Mouse (Mus musculus): ENCODE measurements around the gene Actrt3. TPM values are rescaled to one million over a fixed set of nuclear protein-coding genes. Genes with fewer than 3 reads are reported as not detected.

The Actrt3 gene
- polyA plus RNA-seq (2016; fragmentation: Nextera tagmentation; extraction: Ambion mirVana): 0.09 and 0.17 TPM in 2 replicates

DNA sequence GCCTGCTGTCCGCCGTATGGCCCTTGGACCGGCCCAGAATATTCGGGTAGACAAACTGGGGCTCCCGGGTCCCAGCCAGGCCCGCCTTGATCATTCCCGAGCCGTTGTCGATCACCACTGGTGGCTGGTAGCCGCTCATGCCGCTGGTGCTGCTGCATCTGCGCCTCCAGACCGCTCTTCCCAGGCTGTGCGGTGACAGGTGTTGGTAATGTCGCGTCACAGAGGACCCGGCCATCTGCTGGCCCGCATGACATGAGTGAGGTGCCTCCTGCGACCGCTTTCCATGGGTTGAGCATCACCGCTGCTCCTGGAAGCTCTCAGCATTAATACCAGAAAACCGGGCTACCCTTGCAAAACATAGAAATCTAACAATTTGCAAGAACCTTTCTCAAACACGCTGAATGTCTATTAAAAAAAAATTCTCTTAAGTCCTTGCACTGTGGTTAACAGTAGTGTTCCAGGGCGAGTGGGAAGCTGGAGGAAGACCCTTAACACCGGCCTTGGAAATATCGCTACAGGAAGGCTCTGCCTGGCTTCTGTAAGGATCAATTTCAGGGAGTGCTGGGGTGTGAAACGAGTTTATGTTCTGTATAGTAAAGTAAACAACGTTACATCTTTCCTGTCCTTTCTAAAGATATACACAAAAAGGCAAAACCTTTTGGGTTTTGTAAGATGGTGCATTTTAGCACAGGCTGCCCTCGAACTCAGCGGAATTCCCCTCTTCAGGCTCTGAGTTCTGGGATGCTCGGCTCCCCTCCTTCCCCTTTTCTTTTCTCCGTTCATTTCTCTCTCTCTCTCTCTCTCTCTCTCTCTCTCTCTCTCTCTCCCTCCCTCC, at the start of gene Actrt3:
Gene Actrt3, minus strand, starts transcription at position 229 of the 835 bp plus-strand sequence.
- 2% methylated on average over 32 of the region's 32 CpGs for WGBS

DNA sequence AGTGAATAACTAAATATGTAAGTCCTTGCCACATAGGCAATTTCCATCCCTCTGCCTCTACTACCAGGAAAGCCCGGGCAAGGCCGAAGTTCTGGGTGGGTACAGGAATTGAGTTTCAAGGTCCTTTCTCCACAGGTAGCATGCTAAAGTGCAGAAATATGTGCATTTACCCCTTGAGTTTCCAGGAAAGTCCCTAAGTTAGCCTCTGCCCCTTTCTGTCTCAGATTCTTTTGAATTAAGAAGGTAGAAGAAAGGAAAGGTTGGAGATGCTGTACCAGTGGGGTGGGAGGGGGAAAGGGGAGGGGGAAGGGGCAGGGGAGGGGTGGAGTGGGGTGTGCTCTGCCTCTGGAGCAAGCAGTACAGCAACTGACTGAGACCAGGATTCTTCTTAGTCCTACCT, 48.7 kb upstream of the Actrt3 start:
- H3K27ac ChIP-seq: no peak overlapping the region
- H3K4me1 ChIP-seq: peaks cover 26% of the 10 kb centered on the region
- peaks cover 51% of the 10 kb centered on the region for H3K27me3 ChIP-seq (ENCODE audit: poor library complexity, severe bottlenecking)
- DNase-seq (ENCODE audit: extremely low spot score, low spot score): no peak
- no peaks in the 10 kb centered on the region for H3K36me3 ChIP-seq (replicated peaks)
- no peaks in the 10 kb centered on the region for H3K9me3 ChIP-seq
- 99% methylated on average over 2 of the region's 2 CpGs for WGBS
- no peak overlapping the region for H3K4me3 ChIP-seq

More for the DNA sequence above, at the start of gene Actrt3:
- peak within 1 kb of the TSS; percentile 81 for H3K27ac ChIP-seq
- no peaks in the 10 kb centered on the region for H3K9me3 ChIP-seq
- peak within 1 kb of the TSS; percentile 92 for H3K4me3 ChIP-seq
- peak; percentile 50 for DNase-seq (ENCODE audit: extremely low spot score, low spot score)
- H3K4me1 ChIP-seq: peaks cover 30% of the 10 kb centered on the region
- peaks cover 10% of the 10 kb centered on the region for H3K36me3 ChIP-seq (replicated peaks)
- H3K27me3 ChIP-seq (ENCODE audit: poor library complexity, severe bottlenecking): peaks cover 41% of the 10 kb centered on the region

DNA sequence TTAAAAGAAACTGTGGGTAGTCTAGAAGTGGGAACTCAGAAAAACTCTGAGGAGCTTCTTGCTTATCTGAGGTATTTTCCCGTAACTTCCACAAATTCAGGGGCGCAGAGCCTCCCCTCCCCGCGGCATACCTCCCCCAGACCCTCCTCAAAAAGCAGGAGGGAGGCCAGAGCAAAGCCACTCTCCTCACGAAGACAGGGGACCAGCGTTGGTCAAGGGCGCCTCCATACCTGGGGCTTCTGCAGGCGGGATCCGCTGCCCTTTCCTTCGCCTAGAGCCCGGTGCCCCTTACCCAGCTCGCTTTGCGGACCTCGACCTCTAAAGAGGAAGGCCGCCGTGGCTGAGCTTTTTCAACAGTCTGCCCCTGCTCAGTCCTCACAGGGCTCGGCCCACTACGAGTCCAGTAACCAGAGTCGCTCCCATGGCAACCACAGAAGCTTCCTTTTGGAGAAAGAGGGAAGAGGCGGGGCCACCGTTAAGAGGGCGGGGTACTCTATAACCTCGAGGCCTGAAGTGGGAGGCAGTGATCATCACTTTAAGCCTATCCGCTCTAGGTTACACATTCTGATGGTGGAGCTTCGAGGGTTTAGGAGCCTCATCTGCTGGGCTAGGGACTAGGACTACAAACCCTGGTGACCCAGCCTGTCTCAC, 47.8 kb upstream of the Actrt3 start, which contains the start of gene Lrrc34:
Gene Lrrc34, minus strand, starts transcription at position 430 of the 651 bp plus-strand sequence.
- Histone ChIP-seq H3K4me1 (peaks cover 26% of the 10 kb centered on the region), H3K27me3 (ENCODE audit: poor library complexity, severe bottlenecking) (peaks cover 51% of the 10 kb centered on the region), H3K9me3 (no peaks in the 10 kb centered on the region), H3K4me3 (peak within 1 kb of the TSS; percentile 56), H3K27ac (peak within 1 kb of the TSS; percentile 66), H3K36me3 (replicated peaks) (no peaks in the 10 kb centered on the region)
- DNase-seq (ENCODE audit: extremely low spot score, low spot score): peak; percentile 76
- 2% methylated on average over 25 of the region's 25 CpGs for WGBS

DNA sequence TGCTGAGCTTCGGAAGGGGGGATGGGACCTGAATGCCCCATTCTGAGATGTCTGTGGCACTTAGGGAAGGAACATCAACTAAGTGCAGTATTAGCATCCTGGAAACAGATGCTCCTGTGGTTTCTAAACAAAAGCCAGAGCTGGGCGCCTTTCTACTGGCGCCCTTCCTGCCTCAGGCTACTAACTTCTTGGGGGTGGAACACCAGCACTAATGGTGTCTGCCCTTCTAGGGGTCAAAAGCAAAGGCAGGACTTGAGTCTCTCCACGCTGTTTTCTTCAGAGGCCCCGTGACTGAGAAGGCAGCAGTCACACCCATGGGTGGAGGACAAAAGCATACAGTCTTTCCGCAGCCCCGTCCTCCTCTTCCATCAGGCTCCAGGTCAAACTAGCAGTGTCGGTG, 47.0 kb upstream of the Actrt3 start:
- Histone ChIP-seq H3K9me3 (no peaks in the 10 kb centered on the region), H3K4me1 (peaks cover 26% of the 10 kb centered on the region), H3K4me3 (peak overlapping the region; percentile 56; the same call in 1 of the 2 replicates), H3K36me3 (replicated peaks) (no peaks in the 10 kb centered on the region), H3K27me3 (ENCODE audit: poor library complexity, severe bottlenecking) (peaks cover 45% of the 10 kb centered on the region), H3K27ac (no peak overlapping the region)
- DNase-seq (ENCODE audit: extremely low spot score, low spot score): no peak
- 42% methylated on average over 8 of the region's 8 CpGs for WGBS

DNA sequence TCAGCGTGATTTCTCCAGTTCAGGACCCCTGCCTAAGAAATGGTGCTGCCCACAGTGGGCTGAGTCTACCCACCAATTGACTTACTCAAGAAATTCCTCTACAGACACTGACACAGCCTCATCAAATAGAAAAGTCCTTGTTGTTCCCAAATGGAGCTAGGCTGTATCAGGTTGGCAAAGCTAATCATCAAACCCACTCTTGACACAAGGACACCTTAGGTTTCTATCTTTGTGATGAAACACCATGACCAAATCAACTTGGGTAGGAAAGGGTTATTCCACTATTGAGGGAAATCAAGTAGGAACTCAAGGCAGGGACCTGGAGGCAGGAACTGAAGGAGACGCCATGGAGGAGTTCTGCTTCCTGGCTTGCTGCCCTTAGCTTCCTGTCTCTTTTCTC, 44.5 kb upstream of the Actrt3 start, which contains the start of gene Lrriq4:
Gene Lrriq4, plus strand, starts transcription at position 301 of the 400 bp plus-strand sequence.
- no peak within 1 kb of the TSS for H3K27ac ChIP-seq
- H3K9me3 ChIP-seq: no peaks in the 10 kb centered on the region
- H3K27me3 ChIP-seq (ENCODE audit: poor library complexity, severe bottlenecking): peaks cover 19% of the 10 kb centered on the region
- H3K36me3 ChIP-seq (replicated peaks): no peaks in the 10 kb centered on the region
- 79% methylated on average over 2 of the region's 2 CpGs for WGBS
- no peak within 1 kb of the TSS for H3K4me3 ChIP-seq
- H3K4me1 ChIP-seq: peaks cover 14% of the 10 kb centered on the region
- DNase-seq (ENCODE audit: extremely low spot score, low spot score): no peak

DNA sequence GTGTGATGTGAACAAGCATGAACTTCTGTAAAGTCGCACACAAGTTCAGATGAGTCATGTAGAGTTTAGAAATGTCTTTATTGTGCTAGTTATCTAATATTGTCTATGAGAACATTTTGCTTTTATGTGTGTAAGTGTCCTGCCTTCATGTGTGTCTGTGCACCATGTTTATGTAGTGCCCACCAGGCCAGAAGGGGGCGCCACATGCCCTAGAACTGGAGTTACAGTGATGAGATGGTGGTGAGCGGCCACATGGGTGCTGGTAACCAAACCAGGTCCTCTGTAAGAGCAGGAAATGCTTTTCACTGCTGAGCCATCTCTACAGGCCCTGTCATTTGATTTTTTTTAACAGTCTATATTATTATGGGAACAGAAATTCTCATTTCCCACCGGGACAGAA, 35.9 kb upstream of the Actrt3 start:
- 86% methylated on average over 4 of the region's 4 CpGs for WGBS

DNA sequence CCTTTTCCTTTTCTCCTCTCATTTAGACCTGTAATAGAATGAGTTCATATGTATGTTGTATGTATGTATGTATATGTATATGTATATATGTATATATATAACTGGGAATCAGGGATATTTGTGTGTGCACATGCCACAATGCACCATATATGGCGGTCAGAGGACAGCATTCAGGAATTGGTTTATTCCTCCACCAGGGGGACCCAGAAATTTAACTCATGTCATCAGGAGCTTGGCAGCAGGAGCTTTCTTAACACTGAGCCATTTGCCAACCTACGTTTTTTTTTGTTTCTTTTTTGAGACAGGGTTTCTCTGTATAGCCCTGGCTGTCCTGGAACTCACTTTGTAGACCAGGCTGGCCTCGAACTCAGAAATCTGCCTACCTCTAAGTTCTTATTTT, 33.9 kb upstream of the Actrt3 start:
- no peaks in the 10 kb centered on the region for H3K9me3 ChIP-seq
- WGBS: 57% methylated on average over 3 of the region's 3 CpGs
- no peaks in the 10 kb centered on the region for H3K36me3 ChIP-seq (replicated peaks)
- no peaks in the 10 kb centered on the region for H3K4me1 ChIP-seq
- no peaks in the 10 kb centered on the region for H3K27me3 ChIP-seq (ENCODE audit: poor library complexity, severe bottlenecking)
- DNase-seq (ENCODE audit: extremely low spot score, low spot score): no peak
- H3K4me3 ChIP-seq: no peak overlapping the region
- no peak overlapping the region for H3K27ac ChIP-seq

More for the DNA sequence above, 35.9 kb upstream of the Actrt3 start:
- H3K27me3 ChIP-seq (ENCODE audit: poor library complexity, severe bottlenecking): no peaks in the 10 kb centered on the region
- no peaks in the 10 kb centered on the region for H3K36me3 ChIP-seq (replicated peaks)
- no peak overlapping the region for H3K27ac ChIP-seq
- no peak overlapping the region for H3K4me3 ChIP-seq
- no peak for DNase-seq (ENCODE audit: extremely low spot score, low spot score)
- H3K4me1 ChIP-seq: no peaks in the 10 kb centered on the region
- H3K9me3 ChIP-seq: no peaks in the 10 kb centered on the region

DNA sequence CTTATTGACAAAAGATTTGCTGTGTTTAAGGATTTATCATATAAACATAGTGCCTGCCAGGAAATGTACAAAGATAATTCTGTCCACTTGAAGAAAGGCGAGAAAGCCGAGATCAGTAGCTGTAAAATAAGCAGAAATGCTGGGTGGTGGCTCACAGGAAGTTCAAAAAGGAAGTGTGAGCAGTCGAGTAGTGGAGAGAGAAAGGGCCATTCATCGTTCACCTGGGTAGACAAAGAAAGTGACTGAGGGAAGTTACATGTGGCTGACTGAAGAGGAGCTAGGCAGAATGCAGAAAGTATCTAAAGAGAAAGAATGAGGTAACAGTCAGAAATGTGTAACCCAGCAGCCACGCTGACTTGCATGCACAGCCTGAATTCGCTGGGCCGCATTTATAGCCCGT, 20.4 kb upstream of the Actrt3 start:
- H3K4me3 ChIP-seq: no peak overlapping the region
- DNase-seq (ENCODE audit: extremely low spot score, low spot score): no peak
- no peaks in the 10 kb centered on the region for H3K27me3 ChIP-seq (ENCODE audit: poor library complexity, severe bottlenecking)
- H3K27ac ChIP-seq: no peak overlapping the region
- H3K36me3 ChIP-seq (replicated peaks): peaks cover 60% of the 10 kb centered on the region
- H3K9me3 ChIP-seq: no peaks in the 10 kb centered on the region
- WGBS: 89% methylated on average over 8 of the region's 8 CpGs
- no peaks in the 10 kb centered on the region for H3K4me1 ChIP-seq

DNA sequence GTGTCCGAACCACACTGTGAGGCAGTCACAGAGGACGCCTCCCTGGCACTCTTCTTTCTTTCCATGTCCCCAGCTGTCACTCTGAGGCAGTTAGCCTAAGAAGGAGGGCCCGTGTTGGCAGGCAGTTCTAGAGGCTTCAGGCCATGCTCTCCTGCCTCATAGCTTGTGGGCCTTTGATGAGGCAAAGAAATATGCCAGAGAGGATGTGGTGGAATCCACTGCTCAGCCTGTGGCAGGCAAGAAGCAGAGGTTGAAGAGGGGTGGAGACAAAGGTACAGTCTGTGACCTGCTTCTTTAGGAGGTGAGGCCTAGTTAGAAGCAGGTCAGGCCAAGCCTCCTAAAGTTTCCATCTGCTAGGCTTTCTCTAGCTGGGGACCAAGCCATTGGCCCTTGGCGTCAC, 11.2 kb upstream of the Actrt3 start:
- Histone ChIP-seq H3K4me3 (no peak overlapping the region), H3K4me1 (no peaks in the 10 kb centered on the region), H3K27me3 (ENCODE audit: poor library complexity, severe bottlenecking) (no peaks in the 10 kb centered on the region), H3K36me3 (replicated peaks) (peaks cover 92% of the 10 kb centered on the region), H3K27ac (no peak overlapping the region), H3K9me3 (no peaks in the 10 kb centered on the region)
- no peak for DNase-seq (ENCODE audit: extremely low spot score, low spot score)
- WGBS: 92% methylated on average over 4 of the region's 4 CpGs

DNA sequence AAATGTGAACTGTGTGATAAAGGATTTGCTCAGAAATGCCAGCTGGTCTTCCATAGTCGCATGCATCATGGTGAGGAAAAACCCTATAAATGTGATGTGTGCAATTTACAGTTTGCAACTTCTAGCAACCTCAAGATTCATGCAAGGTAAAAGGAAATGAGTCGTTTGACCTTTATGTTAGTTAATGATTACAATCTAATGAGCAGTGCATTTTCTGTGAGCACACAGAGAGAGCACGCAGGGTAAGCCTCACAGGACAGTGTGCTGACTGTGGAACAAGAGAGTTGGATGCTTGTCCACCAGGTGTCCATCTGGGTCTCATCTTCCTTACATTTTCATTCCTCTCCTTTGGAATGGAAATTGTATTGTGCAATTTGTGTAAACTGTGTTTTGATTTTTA, 9.3 kb upstream of the Actrt3 start:
- Histone ChIP-seq H3K36me3 (replicated peaks) (peaks cover 92% of the 10 kb centered on the region), H3K4me3 (no peak overlapping the region), H3K27ac (no peak overlapping the region), H3K4me1 (no peaks in the 10 kb centered on the region), H3K27me3 (ENCODE audit: poor library complexity, severe bottlenecking) (no peaks in the 10 kb centered on the region), H3K9me3 (no peaks in the 10 kb centered on the region)
- 90% methylated on average over 3 of the region's 3 CpGs for whole genome bisulfite sequencing
- DNase-seq (ENCODE audit: extremely low spot score, low spot score): no peak

DNA sequence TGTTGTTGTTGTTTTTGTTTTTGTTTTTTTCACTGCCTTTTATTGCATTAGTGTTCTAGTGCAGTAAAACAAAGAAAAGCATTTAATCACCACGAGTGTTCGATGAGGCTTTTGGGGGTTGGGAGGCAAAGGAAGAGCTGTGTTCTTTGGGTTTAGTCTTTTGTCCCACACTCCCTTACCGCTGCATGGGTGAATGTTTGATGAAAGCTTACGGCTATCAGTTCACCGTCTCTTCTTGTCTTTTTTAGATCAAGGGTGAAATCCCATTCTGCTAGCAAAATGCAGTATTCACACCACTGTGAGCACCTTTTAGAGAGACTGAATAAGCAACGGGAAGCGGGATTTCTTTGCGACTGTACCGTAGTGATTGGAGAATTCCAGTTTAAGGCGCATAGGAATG, 3.5 kb upstream of the Actrt3 start:
- Histone ChIP-seq H3K4me3 (peak overlapping the region; percentile 92), H3K36me3 (replicated peaks) (peaks cover 38% of the 10 kb centered on the region), H3K4me1 (peaks cover 20% of the 10 kb centered on the region), H3K27ac (peak overlapping the region; percentile 94), H3K9me3 (no peaks in the 10 kb centered on the region), H3K27me3 (ENCODE audit: poor library complexity, severe bottlenecking) (peaks cover 16% of the 10 kb centered on the region)
- DNase-seq (ENCODE audit: extremely low spot score, low spot score): no peak
- WGBS: 36% methylated on average over 10 of the region's 10 CpGs

DNA sequence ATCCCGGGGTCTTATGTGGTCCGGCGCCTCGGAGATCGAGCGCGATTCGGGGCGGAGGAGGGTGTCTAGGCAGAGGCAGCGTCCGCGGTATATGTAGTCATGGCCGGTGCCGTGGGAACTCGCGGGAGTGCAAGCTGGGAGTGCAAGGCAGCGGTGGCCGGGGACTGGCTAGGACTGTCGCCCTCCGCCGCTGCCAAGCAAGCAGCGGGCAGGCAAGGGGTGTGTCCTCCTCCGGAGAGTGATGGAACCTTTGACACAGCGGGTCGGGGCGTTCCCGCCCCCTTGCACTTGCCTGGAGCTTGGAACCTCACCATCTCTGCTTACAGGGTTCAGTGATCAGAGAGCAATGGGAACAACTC, 3.0 kb upstream of the Actrt3 start:
- Histone ChIP-seq H3K4me1 (peaks cover 20% of the 10 kb centered on the region), H3K9me3 (no peaks in the 10 kb centered on the region), H3K4me3 (peak overlapping the region; percentile 92), H3K36me3 (replicated peaks) (peaks cover 33% of the 10 kb centered on the region), H3K27ac (peak overlapping the region; percentile 94), H3K27me3 (ENCODE audit: poor library complexity, severe bottlenecking) (peaks cover 21% of the 10 kb centered on the region)
- DNase-seq (ENCODE audit: extremely low spot score, low spot score): no peak
- WGBS: 0% methylated on average over 27 of the region's 27 CpGs

All from forebrain, embryonic 10.5 days (tissue).